Mouse (Mus musculus) heart, postnatal 36 days (tissue): ENCODE results near the gene Tas1r2. TPM values are rescaled to one million over a fixed set of nuclear protein-coding genes. Genes with fewer than 3 reads are reported as not detected.

ENCODE experiments used
- DNase-seq, 2 experiments: peaks; one replicate each; pipeline ENCODE4 v3.0.0; 2021 to 2022
- intact Hi-C: fragments of 180-260 bp; cut with DNase I; formaldehyde crosslinking; loops from one replicate; pipeline ENCODE4 v1.15.1; 2025
- microRNA-seq, 2 experiments: library from miRNA; unstranded; fragments of <30 nt; microRNA quantifications; one replicate each; pipeline ENCODE4 v1.2.0; 2021; ENCODE audit warnings: borderline number of aligned reads in 2 of 2
- total RNA-seq, 2 experiments: library from RNA; stranded (reverse); gene quantifications; 2 replicates each; pipeline ENCODE4 v1.2.3; 2021

The Tas1r2 gene
- total RNA-seq, 2 experiments from 2014 or later: not detected

DNA sequence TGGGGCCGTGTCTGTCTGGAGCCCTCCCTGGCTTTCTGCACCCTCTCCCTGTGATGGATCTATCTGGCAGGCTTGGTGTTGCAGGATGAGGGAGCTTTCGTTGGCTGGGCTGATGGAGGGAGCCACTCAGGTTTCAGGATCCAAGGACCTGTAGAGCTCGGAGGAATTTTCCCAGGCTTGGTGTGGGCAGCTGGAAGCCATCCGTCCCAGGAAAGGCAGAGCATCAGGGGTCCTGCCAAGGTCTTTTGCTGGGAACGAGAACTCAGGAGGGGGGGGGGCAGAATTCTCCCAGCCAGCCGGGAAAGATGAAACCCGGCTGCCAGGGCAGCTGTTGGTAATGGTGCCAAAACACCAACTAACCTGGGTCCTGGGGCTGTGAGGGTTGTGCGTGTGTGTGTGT lies 45.3 kb downstream of the Tas1r2 start:
- DNase-seq: no peak
- intact Hi-C loops: no loop called here

DNA sequence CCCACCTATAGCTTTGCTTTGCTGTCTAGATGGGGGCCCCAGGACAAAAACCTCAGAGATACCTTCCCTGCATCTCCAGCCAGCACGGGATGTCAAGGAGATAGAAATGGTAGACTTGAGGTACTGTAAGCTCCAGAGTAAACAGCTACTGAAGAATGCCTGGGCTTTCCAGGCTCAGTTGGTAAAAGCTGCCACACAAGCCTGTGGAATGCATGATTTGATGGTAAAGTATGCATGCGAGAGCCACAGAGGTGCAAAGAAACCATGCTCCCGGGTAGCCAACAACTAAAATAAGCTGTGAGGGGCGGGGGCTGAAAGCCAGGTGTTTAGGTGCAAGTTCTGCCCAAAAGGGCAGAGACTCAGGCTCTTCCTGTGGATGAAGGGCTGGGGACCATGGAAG lies 49.6 kb downstream of the Tas1r2 start:
- intact Hi-C loops: no loop called here
- no peak for DNase-seq

DNA sequence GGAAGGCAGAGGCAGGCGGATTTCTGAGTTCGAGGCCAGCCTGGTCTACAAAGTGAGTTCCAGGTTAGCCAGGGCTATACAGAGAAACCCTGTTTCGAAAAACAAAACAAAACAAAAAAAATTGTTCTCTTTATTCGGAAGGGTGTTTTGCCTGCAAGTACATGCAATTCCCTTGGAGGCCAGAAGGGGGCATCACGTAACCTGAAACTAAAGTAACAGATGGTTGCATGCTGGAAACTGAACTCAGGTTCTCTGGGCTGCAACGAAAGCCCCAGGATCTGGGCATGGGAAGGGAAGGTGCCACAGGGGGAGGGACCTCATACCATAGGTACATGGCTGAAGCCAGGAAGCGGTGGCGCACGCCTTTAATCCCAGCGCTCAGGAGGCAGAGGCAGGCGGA lies 50.1 kb downstream of the Tas1r2 start:
- intact Hi-C loops: no loop called here
- DNase-seq: no peak

DNA sequence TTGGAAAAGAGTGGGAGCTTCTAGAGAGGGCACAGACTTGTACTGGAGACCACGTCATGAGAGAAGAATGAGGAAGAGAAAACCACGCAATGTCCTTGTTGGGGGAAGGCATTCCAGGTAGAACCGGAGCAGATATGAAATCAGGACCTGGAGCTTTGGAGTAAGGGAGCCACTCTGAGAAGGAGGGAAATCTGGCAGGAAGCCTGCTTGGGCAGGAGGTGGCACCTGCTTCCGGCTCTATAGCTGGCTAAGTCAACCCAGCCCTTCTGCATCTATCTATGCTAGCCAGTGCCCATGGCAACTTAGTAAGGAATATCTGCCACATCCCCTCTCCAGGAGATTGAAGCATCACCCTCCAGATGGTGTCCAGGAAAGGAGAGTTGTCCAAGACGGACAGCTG lies 52.6 kb downstream of the Tas1r2 start:
- intact Hi-C loops: no loop called here
- no peak for DNase-seq

DNA sequence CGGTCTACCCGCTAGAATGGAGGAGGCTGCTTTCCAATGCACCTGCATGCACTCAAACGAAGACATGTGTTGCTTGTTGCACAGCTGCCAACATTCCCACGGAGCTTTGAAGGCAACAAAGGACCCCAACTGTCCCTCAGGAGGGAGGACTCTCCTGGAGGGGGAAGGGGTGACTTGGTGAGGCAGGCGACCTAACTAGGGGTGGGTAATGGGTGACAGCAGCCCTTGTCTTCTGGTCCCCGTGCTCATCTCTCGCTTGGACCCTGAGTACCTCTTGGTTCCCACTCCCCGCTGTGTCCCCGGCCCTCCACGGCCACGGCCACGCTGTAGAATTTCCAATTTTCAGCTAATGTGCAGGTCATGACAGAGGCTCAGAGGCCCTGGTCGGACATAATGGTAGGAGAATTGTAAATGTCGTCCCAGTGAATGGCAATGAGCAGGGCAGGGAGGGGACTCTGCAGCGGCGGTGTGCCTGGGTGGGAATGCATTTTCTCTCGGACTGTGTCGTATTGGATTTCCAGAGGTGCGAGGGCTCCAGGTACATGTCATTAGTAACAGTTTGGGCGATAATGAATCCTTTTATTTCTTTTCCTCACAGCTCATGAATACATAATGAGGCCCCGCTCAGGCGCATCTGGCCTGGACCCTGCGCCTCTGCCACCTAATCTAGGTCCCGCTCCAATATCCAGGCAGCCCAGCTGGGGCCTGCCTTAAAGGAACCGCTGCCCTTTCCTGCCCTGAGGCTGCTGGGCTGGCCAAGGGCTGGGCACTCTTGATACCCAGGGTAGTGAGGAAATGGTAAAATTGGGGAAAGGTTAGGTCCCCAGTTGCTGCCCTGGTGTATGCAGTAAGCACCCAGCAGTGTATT lies 57.4 kb downstream of the Tas1r2 start:
- intact Hi-C loops: no loop called here
- DNase-seq: no peak

DNA sequence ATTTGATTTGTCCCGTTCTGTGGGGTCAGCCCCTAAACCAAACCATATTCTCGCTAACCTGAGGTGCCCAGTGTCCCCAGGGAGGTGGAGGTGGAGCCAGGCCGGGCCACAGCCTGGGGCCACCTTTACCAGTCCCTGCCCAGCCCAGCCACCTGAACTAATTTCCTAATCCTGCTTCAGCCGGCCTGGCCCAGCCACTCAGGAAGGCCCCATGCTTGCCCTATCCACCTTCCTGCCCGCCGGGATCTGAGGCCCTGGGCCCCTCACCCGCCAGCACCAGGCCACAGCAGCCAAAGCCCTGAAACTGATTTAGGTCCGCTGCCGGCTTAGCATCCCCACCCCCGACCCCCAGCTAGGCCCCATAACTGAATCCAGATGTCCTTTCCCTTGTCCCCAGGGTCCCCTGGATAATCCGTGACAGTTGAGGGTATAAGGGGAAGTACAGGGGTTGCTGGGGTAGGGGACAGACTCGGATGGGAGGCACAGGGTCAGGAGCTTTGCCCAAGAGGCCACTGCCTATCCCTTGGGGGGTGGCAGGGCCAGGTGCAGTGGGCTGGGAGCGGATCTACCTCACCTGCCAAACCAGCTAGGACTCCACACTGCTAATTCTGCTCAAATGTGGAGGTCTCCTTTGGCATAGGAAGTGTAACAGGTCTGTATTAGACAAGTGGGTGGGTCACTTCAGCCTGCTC lies 62.0 kb downstream of the Tas1r2 start:
- intact Hi-C loops: no loop called here
- no peak for DNase-seq

DNA sequence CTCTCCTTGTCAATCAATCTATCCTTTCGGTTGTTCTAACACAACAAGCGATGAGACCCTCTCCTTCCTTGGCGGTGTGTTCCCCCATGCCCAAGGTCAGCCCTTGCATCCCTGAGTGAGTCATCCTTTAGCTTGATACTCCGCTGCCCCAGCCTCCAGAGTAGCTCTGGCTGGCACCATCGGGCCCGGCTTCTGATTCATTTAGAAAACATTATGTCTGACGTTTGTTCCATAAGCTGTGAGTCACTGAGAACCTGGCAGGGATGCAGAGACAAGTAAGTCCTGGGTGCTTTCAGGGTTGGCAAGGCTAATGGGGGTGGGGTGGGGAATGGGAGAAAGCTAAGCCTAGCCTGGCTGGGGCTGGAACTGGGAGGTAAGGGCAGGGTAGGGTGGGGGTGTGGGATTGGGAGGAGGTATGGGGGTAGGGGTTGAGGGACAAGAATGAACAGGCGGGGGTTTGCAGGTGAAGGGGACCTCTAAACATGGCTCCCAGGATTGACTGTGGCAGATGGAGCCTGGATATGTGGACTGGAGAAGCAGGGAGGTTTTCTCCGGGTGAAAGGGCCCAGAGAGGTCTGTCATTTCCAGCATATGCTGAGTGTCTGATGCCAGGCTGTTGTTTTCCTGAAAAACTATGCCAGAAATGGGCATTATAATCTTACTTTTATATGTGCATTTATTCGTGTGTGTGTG lies 63.3 kb downstream of the Tas1r2 start:
- intact Hi-C loops: no loop called here
- DNase-seq: no peak

DNA sequence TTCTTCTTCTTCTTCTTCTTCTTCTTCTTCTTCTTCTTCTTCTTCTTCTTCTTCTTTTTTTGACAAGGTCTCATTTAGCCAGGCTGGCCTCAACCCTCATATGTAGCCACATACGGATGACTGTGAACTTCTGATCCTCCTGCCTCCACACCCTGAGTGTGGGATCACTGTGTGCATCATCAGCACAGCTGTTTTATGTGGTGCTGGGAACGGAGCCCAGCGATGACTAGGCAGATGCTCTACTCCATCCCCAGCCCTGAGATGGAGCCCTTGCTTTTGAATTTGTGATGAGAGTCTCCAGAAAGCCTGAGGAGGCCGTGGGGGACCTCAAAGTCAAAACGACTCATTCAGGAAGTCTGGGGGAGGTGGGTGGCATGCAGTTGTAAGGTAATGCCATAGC lies 65.6 kb downstream of the Tas1r2 start:
- intact Hi-C loops: no loop called here
- no peak for DNase-seq

Small RNA genes lying within 50 kb of the gene (microRNA-seq; reads per million reads assigned to microRNA genes)
- 0 to 0.67 reads per million in 2 experiments for gene Mir7020

Other genes starting within 250 kb of the Tas1r2 start
- 1 to 10 TPM; 5.7 to 6.0 TPM for gene Iffo2, start 123.0 kb upstream of the Tas1r2 start, total RNA-seq
- gene Gm21969, start 50.4 kb upstream of the Tas1r2 start, total RNA-seq: not detected
- gene Aldh4a1, start 30.7 kb upstream of the Tas1r2 start, total RNA-seq: 10 to 100 TPM; 73.7 to 76.3 TPM
- not detected for gene Pax7, start 180.0 kb downstream of the Tas1r2 start, total RNA-seq